Mouse (Mus musculus) lung, postnatal 25 days (tissue): ENCODE measurements at regions not wholly inside any gene's neighbourhood (a gene's known extent, or its start where the extent isn't known, plus 50 kb on each side); places are given as distances from the start of the nearest gene placed in this dataset.
A peak's percentile ranks its signal among the peaks of the same experiment; 100 is the strongest.

Source experiments
- DNase-seq: peaks from one replicate; pipeline ENCODE4 v3.0.0; 2022; ENCODE audit warnings: low spot score

- DNase-seq: peak; percentile 1
These were observed 102.6 kb downstream of the Cnga2 start for GRCm38 (mm10) chrX:72094202-72094601.

GRCm38 (mm10) chrX:72094631-72095030 lies 103.0 kb downstream of the Cnga2 start:
- no peak for DNase-seq

- DNase-seq: peak; percentile 8
These were observed 79.9 kb upstream of the Magea4 start for GRCm38 (mm10) chrX:72141897-72142296.

- no peak for DNase-seq
These were observed 52.7 kb upstream of the Magea4 start for GRCm38 (mm10) chrX:72169146-72169545.
